Mouse (Mus musculus) megakaryocyte progenitor cell, adult 5-6 weeks (primary cell): Measurements from ENCODE around the gene Tom1. TPM values are rescaled to one million over a fixed set of nuclear protein-coding genes. Genes with fewer than 3 reads are reported as not detected.

Source experiments
- ATAC-seq: replicated peaks from 2 replicates; pipeline ENCODE4 v1.8.0; 2016; ENCODE audit warnings: mild to moderate bottlenecking, moderate TSS enrichment, inconsistent platforms; ENCODE audit not compliant: poor library complexity
- total RNA-seq, 2 experiments: library from RNA; stranded (forward) in 1 of 2; stranded (reverse) in 1 of 2; fragments of 157-497, 149-512 nt in 1 of 2; fragments of 200-1000 nt in 1 of 2; gene quantifications; 2 replicates each; pipeline versions ENCODE4 v1.2.3 to v1.2.4; 2015 to 2017

The Tom1 gene
- total RNA-seq, 2 experiments from 2014 or later, result 29.6 to 34.4 TPM

DNA sequence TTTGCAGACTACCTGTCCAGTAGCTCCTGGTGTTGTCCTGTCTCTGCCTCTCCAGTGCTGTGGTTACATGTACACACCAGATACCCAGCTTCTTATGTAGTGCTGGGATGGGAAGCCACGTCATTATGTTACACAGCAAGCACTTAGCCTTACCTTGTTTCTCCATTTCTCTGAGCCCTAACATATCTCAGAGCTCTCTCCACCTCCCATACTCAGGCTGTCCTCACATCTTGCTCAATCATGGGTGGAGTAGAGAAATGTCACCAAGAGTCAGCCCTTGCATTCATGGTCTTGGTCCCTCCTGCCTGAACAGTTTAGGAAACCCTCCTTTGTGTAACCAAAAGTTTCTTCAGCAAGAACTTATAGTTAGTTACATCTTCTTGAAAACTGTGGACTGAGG is 6.2 kb downstream of the Tom1 start:
- ATAC-seq, result peak; percentile 86

DNA sequence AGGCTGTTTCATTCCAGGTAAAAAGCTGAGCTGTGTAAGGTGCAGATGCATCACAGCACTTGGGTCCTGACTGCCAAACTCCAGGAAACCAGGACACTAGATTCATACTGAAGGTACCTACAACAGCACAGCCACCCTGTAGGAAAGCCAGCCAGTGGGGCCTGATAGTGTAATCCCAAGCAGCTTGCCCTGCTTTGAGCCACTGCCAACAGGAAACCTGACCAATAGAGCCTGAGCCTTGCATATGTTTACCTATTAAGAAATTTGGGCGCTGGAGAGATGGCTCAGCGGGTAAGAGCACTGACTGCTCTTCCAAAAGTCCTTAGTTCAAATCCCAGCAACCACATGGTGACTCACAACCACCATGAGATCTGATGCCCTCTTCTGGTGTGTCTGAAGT is 8.7 kb downstream of the Tom1 start:
- ATAC-seq, result no peak

DNA sequence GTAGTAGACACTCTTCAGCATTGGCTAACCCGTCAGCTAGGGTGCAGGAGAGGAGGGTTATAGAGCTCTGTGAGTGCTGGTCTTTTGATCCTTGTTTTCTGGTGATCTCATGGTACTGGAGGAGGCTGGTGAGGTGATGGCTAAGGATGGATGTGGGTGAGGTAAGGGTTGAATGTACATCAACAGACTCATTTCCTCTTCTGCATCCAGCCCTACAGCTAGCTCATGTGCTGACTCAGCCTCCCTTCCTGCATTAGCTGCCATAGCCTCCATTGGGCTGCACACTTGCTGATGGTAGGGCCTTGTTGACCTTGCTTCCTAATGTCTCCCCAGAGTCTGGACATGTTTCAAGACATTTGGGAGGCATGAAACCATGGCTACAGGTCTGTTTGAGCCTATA is 9.5 kb downstream of the Tom1 start:
- peak; percentile 35 for ATAC-seq

DNA sequence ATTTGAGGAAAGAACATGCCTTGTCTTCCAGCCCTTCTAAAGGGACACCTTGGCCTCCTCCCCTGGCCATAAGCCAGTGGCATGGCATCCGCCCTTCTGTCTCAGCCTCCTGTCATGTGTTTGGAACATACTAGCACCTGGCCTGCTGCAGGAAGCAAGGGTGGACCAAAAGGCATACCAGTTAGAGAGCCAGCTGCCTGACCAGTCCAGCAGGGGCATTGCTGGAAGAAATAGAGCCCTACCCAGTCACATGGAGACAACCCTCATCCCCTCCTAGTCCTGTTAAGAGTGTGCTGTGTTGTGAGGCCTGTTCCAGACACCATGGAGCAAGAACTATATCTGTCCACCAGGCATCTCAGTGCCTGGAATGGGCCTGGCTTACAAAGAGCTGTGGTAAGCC is 12.8 kb downstream of the Tom1 start:
- no peak for ATAC-seq

DNA sequence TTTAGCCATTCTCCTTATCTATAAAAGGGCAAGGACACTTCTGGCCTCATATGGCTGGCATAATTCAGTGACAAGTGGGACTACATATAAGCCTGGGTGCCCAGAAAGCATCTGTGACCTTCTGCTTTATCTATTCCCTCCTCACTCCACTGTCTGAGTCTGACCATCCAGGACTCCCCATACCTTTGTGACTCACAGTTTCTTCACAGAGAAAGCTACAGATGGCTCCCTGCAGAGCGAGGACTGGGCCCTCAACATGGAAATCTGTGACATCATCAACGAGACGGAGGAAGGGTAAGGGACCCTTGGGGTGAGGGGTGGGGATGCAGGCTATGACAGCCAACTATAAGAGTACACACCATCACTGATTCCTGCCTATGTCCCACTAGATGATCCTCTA is 14.3 kb downstream of the Tom1 start:
- no peak for ATAC-seq

DNA sequence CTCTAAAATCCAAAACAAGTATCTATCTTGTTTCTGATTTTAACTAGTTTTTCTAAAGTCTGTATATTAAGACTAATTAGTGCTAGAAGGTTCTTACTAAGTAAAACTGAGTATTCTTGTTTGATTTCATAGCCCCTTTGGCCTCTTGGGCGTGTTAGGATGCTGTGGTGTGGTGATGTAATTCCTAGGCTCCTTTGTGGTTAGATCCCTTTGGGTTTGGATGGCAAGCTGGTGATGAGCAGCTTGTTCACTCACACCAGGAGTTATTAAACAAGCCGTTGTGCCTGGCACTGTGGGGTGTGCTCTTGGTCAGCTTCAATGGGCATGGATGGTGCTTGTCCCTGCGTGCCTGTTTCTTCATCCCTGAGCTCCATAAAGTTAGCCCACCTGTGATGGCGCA is 19.8 kb downstream of the Tom1 start:
- ATAC-seq, result peak; percentile 48

DNA sequence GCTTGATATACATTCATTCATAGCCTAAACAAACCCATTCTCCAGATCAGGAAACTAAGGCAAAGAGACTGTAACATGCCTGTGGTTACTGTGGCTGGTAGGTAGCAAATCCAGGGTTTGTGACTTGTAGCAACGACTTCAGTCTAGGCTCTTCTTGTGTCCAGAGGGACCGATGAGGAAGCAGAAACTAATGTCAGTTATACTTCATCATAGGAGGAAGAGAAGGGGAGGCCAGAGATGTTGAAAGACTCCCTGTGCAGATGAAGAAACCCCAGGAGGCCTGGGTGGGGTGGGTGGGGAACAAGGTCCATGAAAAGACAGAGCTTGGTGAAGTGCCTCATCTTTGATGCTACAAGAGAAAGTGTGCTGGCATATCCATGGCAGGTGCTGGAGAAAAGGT is 22.2 kb downstream of the Tom1 start:
- peak; percentile 88 for ATAC-seq

DNA sequence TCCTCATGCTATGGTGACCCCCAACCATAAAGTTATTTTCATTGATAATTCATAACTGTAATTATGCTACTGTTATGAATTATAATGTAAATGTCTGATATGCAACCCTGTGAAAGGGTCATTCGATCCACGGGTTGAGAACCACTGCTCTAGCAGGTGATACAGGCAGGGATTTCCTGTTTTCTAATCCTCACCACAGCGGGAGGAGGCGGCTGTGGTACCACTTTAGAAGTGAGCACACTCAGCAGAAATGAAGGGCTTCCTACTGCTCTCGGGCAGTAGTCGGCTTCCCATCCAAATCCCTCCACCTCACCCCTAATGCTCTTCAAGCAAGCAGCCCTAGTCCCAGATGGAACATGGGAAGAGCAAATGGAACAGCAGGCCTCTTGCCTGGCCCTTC is 26.5 kb downstream of the Tom1 start:
- ATAC-seq, result no peak

DNA sequence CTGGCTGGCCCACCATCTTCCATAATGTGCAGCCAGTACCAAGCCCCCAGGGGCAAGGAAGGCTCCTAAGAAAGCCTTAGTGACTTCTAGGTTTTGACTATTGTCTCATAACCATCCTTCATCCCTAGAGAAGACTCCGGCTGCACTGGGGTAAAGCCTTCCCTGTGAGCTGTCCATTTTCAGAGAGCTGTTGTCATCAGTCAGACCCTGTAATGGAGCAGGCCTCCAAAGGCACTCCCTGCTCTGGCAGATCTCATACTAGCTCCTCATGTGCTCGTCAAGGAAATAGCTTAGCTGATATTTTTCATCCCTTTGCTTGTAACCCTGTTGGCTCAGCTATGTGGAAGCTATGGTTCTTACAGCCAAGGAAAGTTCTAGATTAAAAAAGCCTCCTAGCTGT is 27.3 kb downstream of the Tom1 start:
- no peak for ATAC-seq

DNA sequence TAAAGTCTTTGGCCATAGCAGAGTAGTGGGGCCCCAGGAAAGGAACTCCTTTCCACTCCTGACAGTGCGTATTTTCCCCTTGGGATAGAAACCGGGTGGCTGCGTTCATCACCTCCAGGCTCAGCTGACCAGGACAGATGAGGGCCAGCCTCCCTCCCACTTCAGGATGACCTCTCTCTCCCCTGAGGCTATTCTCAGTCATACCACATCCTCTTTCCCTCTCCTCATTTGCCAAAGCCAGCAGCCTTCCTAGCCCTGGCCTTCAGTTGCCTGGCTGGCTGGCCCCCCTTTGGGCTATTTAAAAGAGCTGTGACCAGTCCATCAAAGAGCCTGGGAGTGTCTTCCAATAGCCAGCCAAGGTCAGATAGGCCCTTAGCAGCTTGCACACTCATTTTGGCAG is 29.8 kb downstream of the Tom1 start:
- ATAC-seq, result peak; percentile 35

DNA sequence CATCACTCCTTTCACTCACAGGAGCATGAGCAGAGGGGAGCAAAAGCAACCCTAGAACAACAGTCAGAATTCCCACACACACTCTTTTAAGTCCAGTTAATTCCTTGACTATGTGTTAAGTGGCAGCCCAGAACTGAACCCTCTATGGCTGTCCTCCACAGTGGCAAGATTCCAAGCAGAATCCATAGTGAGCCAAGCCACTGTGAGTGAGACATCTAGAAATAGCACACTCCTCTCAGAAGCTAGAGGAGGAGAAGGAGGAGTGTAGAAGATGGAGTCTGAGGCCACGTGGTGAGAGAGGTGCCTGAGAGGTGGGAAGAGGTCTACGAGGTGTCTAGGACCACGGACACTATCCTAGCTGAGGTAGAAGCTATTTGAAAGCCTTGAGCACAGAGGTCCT is 31.3 kb downstream of the Tom1 start:
- no peak for ATAC-seq

DNA sequence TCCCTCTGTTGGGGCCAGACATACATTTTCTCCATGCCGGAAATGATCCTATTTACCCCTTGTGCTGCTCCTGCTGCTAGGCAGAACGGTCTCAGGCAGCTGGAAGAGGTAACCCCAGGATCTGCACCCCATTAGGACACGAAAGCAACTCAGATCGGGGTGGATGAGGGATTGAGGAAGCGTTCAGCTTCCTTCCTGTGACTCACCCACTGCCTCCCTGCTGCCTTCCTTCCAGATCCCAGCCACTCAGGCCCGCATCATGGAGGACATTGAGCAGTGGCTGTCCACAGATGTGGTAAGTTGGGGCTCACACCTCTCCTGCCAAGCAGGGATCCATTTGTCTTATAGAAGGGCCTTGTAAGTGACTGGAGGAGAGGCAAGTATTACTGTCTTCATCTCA is 33.8 kb downstream of the Tom1 start:
- ATAC-seq, result peak; percentile 59

DNA sequence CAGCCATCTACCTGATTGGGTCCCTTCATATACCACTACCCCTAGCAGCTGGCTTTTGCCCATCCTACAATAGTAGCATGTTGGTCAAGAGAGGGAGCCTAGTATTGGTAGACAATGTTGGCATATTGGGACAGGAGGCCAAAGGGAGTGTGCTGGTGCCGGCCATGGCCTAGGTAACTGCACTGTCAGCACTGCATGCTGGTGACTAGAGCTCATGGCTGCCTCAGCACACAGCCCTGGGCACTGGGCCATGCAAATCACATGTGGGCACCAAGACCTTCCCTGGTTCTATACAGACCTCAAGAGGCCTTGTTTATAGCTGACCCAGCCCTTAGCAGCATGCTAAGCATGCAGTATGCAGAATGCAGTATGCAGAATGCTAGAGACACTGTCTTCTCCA is 36.8 kb downstream of the Tom1 start:
- no peak for ATAC-seq

DNA sequence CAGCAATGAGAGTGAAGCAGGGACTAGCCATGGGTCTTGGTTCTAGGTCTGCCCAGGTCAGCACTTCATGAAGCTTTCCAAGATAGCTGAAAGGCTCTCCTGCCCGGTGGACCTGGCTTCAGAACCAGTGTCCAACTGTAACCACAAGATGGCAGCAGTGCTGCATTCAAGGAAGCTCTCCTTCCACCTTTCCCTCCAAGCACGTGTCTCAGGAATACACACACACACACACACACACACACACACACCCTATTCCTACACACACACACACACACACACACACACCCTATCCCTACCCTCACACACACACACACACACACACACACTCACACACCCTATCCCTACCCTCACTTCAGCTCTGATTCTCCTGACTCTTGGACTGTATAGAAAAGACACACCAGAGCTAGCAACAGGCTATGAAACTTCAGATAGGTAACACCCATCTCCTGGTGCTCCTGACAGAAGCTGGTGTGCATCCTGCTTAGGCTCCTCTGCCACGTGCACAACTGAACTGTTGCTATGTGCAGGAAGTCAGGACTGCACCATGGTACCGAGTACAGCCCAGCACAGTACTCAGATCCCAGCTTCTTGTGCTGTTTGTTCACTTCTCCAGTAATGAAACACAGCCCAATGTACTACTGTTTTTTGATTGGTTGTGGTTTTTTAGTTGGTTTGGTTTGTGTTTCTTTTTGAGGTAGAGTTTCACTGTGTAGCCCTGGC is 38.3 kb downstream of the Tom1 start:
- peak; percentile 90 for ATAC-seq

DNA sequence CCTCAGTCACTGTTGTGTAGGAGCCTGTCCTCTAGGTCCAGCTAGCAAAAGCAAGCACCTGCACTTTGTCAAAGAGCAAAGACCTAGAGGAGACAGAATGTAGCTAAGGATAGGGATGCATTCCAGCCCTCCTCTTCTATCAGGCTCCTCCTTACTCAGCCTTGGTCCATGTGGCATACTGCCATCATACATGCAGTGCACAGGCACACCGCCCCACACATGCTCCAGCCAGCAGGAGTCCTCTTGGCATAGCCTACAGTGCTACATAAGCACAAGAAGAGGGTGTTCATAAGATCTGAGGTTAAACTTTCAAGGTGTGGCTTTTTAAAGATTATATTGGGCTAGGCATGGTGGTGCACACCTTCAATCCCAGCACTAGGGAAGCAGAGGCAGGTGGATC is 41.4 kb downstream of the Tom1 start:
- no peak for ATAC-seq

DNA sequence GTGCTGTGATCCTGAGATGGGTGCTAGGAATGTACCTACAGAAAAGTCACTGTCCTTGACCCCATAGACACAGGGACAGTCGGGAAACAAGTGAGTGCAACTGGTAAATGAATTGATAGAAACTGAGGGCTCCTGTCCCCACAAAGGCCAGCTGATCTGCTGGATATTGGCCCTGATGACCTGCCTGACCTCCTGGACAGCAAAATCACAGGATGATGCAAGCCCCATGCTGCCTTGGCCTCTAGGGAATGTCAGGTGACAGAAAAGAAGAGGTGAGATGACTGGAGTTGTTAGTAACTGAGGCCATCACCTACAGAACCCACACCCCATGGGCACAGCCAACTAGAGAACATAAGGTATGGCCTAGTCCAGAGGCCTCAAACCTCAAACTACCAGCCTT is 44.7 kb downstream of the Tom1 start:
- ATAC-seq, result no peak

DNA sequence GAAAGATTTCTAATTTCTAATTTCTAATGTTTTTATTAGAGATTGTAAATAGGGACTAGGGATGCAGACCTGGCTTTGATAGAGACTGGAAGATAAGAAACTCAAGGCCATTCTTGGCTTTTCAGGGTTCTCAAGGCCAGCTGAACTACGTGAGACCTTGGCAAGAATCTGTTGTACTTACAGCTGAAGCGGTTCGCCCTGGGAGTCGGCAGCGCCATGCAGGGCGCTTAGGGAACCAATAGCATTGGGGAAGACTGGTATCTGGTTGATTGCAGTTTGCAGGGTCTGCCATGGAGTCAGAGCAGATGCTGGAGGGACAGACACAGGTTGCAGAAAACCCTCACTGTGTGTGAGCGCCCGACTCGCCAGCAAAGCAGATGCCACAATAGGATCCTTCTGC is 45.3 kb downstream of the Tom1 start:
- ATAC-seq, result no peak

DNA sequence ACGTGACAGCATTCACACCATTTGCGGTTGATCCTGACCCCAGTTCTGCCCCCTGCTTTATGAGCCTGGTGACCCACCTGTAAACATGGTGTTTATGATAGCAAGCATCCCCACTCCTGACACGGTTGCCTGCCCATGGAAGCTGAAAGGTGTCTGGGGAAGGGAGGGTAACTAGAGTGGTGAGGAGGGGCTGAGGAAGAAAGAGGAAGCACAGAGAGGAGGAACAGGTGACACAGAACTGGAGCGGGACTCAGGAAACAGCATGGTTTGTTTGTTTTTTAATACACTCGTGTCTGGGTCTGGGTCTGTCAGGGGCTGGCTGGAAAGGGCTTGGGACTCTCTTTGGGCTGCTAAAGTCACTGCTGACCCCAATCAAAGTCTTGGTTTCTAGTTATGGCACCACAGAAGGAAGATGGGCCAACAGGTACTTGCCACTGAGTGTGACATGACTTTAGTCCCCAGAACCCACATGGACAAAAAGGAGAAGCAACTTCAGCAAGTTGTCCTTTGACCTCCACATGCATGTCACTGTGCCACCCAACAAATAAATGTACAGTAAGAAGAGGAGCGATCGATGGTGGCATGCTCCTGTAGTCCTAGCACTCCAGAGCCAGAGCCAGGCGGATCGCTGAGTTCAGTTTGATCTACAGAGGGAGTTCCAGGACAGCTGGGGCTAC is 48.0 kb downstream of the Tom1 start:
- peak; percentile 28 for ATAC-seq

DNA sequence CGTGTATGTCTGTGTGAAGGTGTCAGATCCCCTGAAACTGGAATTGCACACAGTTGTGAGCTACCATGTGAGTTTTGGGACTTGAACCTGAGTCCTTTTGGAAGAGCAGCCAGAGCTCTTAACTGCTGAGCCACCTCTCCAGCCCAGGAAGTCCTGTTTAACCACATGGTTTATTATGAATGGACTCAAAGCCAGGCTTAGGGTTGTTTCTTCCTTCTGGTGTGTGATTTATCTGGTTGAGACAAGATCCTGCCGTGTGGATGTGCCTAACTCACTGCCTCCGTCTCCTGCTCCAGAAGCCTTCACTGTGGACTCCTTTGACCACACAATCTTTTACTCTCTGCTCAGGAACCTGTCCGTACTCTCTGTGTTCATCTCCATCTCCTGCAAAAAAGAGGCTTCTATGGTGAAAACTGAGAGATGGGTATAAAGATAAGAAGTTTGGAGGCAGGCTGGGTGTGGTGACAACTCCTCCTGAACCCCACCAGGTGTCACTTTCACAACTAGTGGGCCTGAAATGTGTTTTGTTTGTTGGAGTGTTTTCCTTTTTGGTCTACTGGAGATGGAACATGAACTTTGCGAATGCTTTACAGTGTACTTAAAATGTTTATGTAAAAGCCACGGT is 48.8 kb downstream of the Tom1 start:
- no peak for ATAC-seq

DNA sequence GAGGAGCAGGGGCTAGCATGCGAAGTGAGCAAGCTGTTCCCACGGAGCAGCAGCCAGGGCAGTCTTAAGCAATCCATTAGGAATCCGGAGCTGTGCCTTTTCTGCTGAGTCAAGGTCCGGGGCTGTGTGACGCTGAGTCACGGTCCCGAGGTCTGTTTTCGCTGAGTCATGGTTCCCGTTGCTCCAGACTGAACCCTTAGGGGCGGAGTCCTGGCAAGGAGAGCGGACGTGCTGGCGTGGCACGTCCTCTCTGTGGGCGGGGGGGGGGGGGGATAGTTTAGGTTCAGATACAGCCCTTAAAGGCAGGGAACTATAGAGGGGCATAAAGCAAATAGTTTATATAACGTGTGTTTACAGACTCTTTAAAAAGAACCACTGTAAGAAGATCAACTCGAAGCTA is 50.3 kb downstream of the Tom1 start:
- peak; percentile 88 for ATAC-seq

DNA sequence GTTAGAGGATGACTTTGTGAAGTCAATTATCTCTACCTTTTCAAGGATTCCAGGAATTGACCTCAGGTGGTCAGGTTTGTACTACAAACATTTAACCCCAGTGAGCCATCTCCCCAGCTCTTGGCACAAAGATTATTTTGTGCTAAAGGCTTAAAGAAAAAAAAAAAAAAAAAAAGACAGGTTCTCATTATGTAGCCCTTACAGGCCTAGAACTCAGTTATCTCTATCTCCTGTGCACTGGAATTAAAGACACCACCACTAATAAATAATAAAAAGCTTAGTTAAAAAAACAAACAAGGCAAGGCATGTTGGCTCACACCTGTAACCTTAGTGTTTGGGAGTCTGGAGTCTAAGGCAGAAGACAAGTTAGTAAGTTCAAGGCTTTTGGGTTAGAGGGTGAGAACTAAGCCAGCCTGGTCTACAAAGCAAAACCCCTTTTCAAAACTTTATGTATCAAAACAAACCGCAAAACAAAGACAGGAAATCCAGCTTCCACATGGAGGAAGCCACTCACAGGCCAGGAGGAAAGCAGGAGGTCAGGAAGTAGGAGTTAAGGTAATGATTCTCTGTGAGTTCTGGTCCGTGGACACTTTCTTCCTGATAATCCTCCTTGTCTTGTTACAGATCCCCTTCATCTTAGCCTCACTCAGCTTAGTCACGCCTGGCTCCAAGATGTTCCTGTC is 51.0 kb downstream of the Tom1 start:
- no peak for ATAC-seq

DNA sequence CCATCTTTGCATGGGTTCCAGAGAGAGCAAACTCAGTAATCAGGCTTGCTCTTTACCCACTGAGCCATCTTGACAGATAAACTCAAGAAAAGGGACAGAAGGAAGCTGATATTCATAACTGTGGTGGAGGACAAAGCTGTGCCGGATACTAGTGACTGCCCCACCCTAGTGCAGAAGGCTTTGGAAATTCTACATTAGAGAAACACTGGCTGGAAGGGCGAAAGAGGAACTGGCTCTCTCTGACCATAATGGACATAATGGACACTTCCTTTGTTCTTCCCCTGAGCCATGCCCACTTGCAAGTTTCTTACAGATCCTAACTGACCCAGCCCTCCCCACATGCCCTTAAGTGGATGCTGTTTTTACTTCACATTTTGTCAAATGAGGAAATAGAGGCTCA is 52.5 kb downstream of the Tom1 start:
- ATAC-seq, result peak; percentile 15
